Mouse (Mus musculus) brain, embryonic 14.5 days (tissue): ENCODE data around the gene Acot3. TPM values are rescaled to one million over a fixed set of nuclear protein-coding genes. Genes with fewer than 3 reads are reported as not detected.
A peak's percentile ranks its signal among the peaks of the same experiment; 100 is the strongest.

Experiments
- DNase-seq: peaks from one replicate; pipeline ENCODE4 v3.0.0-alpha.2; 2011; ENCODE audit warnings: low read depth
- CTCF ChIP-seq: fragments of 200-500 bp; IDR thresholded peaks from 2 replicates; pipeline ENCODE4 v1.5.1; 2012; ENCODE audit warnings: inconsistent platforms, mild to moderate bottlenecking, moderate library complexity, borderline replicate concordance; ENCODE audit not compliant: insufficient read depth, insufficient read length; ENCODE audit errors: extremely low read depth
- POLR2A ChIP-seq: fragments of 200-500 bp; IDR thresholded peaks from 2 replicates; pipeline ENCODE4 v1.6.1; 2012; ENCODE audit warnings: mild to moderate bottlenecking, inconsistent platforms, borderline replicate concordance; ENCODE audit not compliant: poor library complexity, insufficient read depth, insufficient read length, severe bottlenecking; ENCODE audit errors: extremely low read depth
- polyA plus RNA-seq: library from polyadenylated mRNA; depleted of rRNA; stranded (reverse); fragments of >200 nt; gene quantifications from 2 replicates; pipeline ENCODE4 v1.2.3, GENCODE M21; 2012; rRNA removed

The Acot3 gene
- polyA plus RNA-seq, 1 experiment = 0.36 TPM

GRCm38 (mm10) chr12:84099605-84100004 is 47.7 kb downstream of the Acot3 start:
- no peak for DNase-seq
- TF ChIP-seq POLR2A (no peak), CTCF (no peak)

GRCm38 (mm10) chr12:84100071-84100470 is 48.1 kb downstream of the Acot3 start:
- no peak for TF ChIP-seq CTCF
- no peak for TF ChIP-seq POLR2A
- DNase-seq = no peak

- DNase-seq = peak; percentile 76
These were observed 48.9 kb downstream of the Acot3 start, which contains the start of gene Acot6 for GRCm38 (mm10) chr12:84100604-84101492. Gene Acot6, plus strand, starts transcription at chr12:84100654.

GRCm38 (mm10) chr12:84101493-84101845 is 49.5 kb downstream of the Acot3 start:
- no peak for TF ChIP-seq POLR2A
- no peak for TF ChIP-seq CTCF
- DNase-seq = peak; percentile 8

- TF ChIP-seq POLR2A = no peak
- no peak for TF ChIP-seq CTCF
- DNase-seq = no peak
These were observed 55.1 kb downstream of the Acot3 start for GRCm38 (mm10) chr12:84107012-84107411.

GRCm38 (mm10) chr12:84107692-84108091 is 55.7 kb downstream of the Acot3 start:
- TF ChIP-seq POLR2A (no peak), CTCF (no peak)
- DNase-seq = no peak

- no peak for DNase-seq
- TF ChIP-seq POLR2A (no peak), CTCF (no peak)
These were observed 58.0 kb downstream of the Acot3 start for GRCm38 (mm10) chr12:84109924-84110323.

Other genes starting within 250 kb of the Acot3 start
- 36.7 and 44.7 TPM in 2 replicates for gene Numb, start 130.2 kb upstream of the Acot3 start, polyA plus RNA-seq
- gene Riox1, start 101.5 kb upstream of the Acot3 start, polyA plus RNA-seq = 16.4 and 19.2 TPM in 2 replicates
- gene Heatr4, start 67.3 kb upstream of the Acot3 start, polyA plus RNA-seq = not detected in 2 replicates
- gene Acot2, start 64.3 kb upstream of the Acot3 start, polyA plus RNA-seq = 3.1 and 4.5 TPM in 2 replicates
- gene Acot1, start 42.7 kb upstream of the Acot3 start, polyA plus RNA-seq = 45.3 and 47.0 TPM in 2 replicates
- 0.21 and 0.45 TPM in 2 replicates for gene Acot4, start 13.8 kb upstream of the Acot3 start, polyA plus RNA-seq
- gene Gm49366, start 13.2 kb upstream of the Acot3 start, polyA plus RNA-seq = 0.49 TPM in 1 of 2 replicates, not detected in the other
- 0.07 TPM in 1 of 2 replicates, not detected in the other for gene Acot5, start 17.2 kb downstream of the Acot3 start, polyA plus RNA-seq
- 2.8 and 3.0 TPM in 2 replicates for gene Acot6, start 48.5 kb downstream of the Acot3 start, polyA plus RNA-seq
- 15.6 and 20.2 TPM in 2 replicates for gene Dnal1, start 62.2 kb downstream of the Acot3 start, polyA plus RNA-seq
- gene Pnma1, start 96.3 kb downstream of the Acot3 start, polyA plus RNA-seq = 3.2 TPM in 2 replicates
- 6.8 and 7.9 TPM in 2 replicates for gene Elmsan1, start 166.7 kb downstream of the Acot3 start, polyA plus RNA-seq
- 7.2 and 10.3 TPM in 2 replicates for gene Ptgr2, start 233.1 kb downstream of the Acot3 start, polyA plus RNA-seq